Comparison of ENCODE assay signal across 15 mouse cellular contexts in the genomic region with DNA sequence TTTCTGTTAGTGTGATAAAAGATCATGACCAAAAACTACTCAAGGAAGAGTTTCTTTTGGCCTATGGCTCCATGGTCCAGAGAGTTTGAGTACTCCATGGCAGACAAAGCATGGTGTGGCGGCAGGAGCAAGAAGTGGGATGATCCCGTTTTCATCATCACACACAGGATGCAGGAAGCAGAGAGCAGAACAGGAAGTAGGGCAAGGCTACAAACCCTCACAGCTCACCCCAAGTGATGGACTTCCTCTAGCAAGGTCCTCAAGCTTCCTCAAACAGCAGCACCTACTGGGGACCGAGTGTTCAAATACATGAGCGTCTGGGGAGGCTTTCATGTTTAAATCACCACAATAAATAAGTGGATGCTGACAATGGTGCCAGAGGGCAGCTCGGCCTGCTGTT.
DNase-seq lines count a peak whose midpoint lies in the region; ATAC-seq and TF ChIP-seq lines count a peak whose summit lies in the region.
"Had no signal": no experiment of that assay in that cellular context is flagged by ENCODE, and none has a peak within 500 bp of the region (broad histone marks: within the 10 kb centered on the region; RNA-seq: fewer than 3 reads in every experiment).

No protein-coding gene starts in this region.

- no peaks in the 10 kb centered on the region for H3K27me3 ChIP-seq in intestine, postnatal 0 days (replicated peaks; ENCODE audit: control insufficient read depth, insufficient read depth, low read length)
- H3K27me3 ChIP-seq: limb, embryonic 15.5 days; neural tube, embryonic 15.5 days had no signal

- no peaks in the 10 kb centered on the region for H3K36me3 ChIP-seq in intestine, postnatal 0 days (ENCODE audit: control insufficient read depth, insufficient read depth)
- H3K36me3 ChIP-seq: limb, embryonic 15.5 days; neural tube, embryonic 15.5 days had no signal

- no peak for TF ChIP-seq CTCF in intestine, postnatal 0 days (IDR thresholded peaks at IDR 0.05; ENCODE audit: low read depth)
- no peak for TF ChIP-seq CTCF in gastrocnemius, adult 2 months (IDR thresholded peaks at IDR 0.05)

- 79% methylated on average over 5 of the region's 5 CpGs for WGBS in intestine, postnatal 0 days

- no peak overlapping the region for H3K4me3 ChIP-seq in intestine, postnatal 0 days (ENCODE audit: low read depth, low read length)
- H3K4me3 ChIP-seq in gastrocnemius, adult 2 months = no peak overlapping the region
- H3K4me3 ChIP-seq: left cerebral cortex, adult 2 months; limb, embryonic 15.5 days; neural tube, embryonic 15.5 days had no signal

- no peak overlapping the region for H3K9ac ChIP-seq in intestine, postnatal 0 days (ENCODE audit: low read depth, low read length)
- H3K9ac ChIP-seq: limb, embryonic 15.5 days; neural tube, embryonic 15.5 days had no signal

- DNase-seq in spleen, postnatal 36 days (ENCODE audit: low spot score in 2 of 2) = peak; percentile 33 to 52
- no peak for DNase-seq in spleen, adult 12 weeks (ENCODE audit: low spot score)
- DNase-seq in frontal cortex, postnatal 25 days (ENCODE audit: low spot score in 2 of 2) = no peak
- DNase-seq in gastrocnemius, adult 2 months = no peak
- DNase-seq: cerebellum, adult 9-10 months; gastrocnemius, postnatal 36 days; heart, postnatal 10 days; kidney, postnatal 14 days; midbrain, embryonic 14.5 days had no signal

- no peaks in the 10 kb centered on the region for H3K4me1 ChIP-seq in intestine, postnatal 0 days (replicated peaks; ENCODE audit: control insufficient read depth, insufficient read depth, low read length)
- H3K4me1 ChIP-seq: limb, embryonic 15.5 days had no signal

- no peak overlapping the region for H3K27ac ChIP-seq in intestine, postnatal 0 days (ENCODE audit: low read depth, low read length)
- no peak overlapping the region for H3K27ac ChIP-seq in gastrocnemius, adult 2 months
- H3K27ac ChIP-seq: left cerebral cortex, adult 2 months; limb, embryonic 15.5 days; neural tube, embryonic 15.5 days had no signal

- intact Hi-C loops in gastrocnemius, adult 2 months (cut with DNase I) = no loop called here

- H3K4me2 ChIP-seq in intestine, postnatal 0 days (replicated peaks; ENCODE audit: low read depth) = no peak overlapping the region
- H3K4me2 ChIP-seq: limb, embryonic 15.5 days; neural tube, embryonic 15.5 days had no signal

- no peaks in the 10 kb centered on the region for H3K9me3 ChIP-seq in intestine, postnatal 0 days (ENCODE audit: control insufficient read depth)
- H3K9me3 ChIP-seq: limb, embryonic 15.5 days; neural tube, embryonic 15.5 days had no signal

- peak; percentile 53; the same call in 1 of the 2 replicates for ATAC-seq in common myeloid progenitor, adult 5-6 weeks (replicated peaks; ENCODE audit: low read depth, poor library complexity, severe bottlenecking)
- peak; percentile 70 for ATAC-seq in megakaryocyte progenitor cell, adult 5-6 weeks (replicated peaks; ENCODE audit: poor library complexity)
- ATAC-seq in intestine, postnatal 0 days = no peak

Comparison
In these comparisons a context has a peak if more than half of its experiments do, and no peak if none do; other contexts are left out.
1. DNase-seq: peak in spleen, postnatal 36 days (2 of 2); none in spleen, adult 12 weeks (single experiment), frontal cortex, postnatal 25 days (0 of 2) and gastrocnemius, adult 2 months (single experiment).